Mouse (Mus musculus) telencephalon, adult 2 months (tissue): ENCODE measurements around the gene Dock9.

ENCODE experiments used
- DNase-seq: peaks from one replicate; pipeline ENCODE4 v3.0.0-alpha.2; 2011; ENCODE audit warnings: low read depth, low spot score

The Dock9 gene

GRCm38 (mm10) chr14:121791935-121792334 is 5.7 kb downstream of the Dock9 start:
- no peak for DNase-seq

- no peak for DNase-seq
Observed at GRCm38 (mm10) chr14:121791112-121791511, 6.5 kb downstream of the Dock9 start.

GRCm38 (mm10) chr14:121789273-121789672 is 8.4 kb downstream of the Dock9 start:
- no peak for DNase-seq

GRCm38 (mm10) chr14:121788451-121788850 is 9.2 kb downstream of the Dock9 start:
- DNase-seq, result no peak

- DNase-seq, result no peak
Observed at GRCm38 (mm10) chr14:121787430-121787829, 10.2 kb downstream of the Dock9 start.

- no peak for DNase-seq
Observed at GRCm38 (mm10) chr14:121786900-121787299, 10.7 kb downstream of the Dock9 start.

- DNase-seq, result no peak
Observed at GRCm38 (mm10) chr14:121785394-121785793, 12.2 kb downstream of the Dock9 start.

GRCm38 (mm10) chr14:121780942-121781531 is 16.6 kb downstream of the Dock9 start:
- DNase-seq, result no peak

GRCm38 (mm10) chr14:121780144-121780913 is 17.3 kb downstream of the Dock9 start:
- no peak for DNase-seq

GRCm38 (mm10) chr14:121779620-121780019 is 18.0 kb downstream of the Dock9 start:
- no peak for DNase-seq

- no peak for DNase-seq
Observed at GRCm38 (mm10) chr14:121777279-121777831, 20.3 kb downstream of the Dock9 start.

GRCm38 (mm10) chr14:121776749-121777148 is 20.9 kb downstream of the Dock9 start:
- no peak for DNase-seq

- DNase-seq, result no peak
Observed at GRCm38 (mm10) chr14:121762021-121762452, 35.6 kb downstream of the Dock9 start.

- no peak for DNase-seq
Observed at GRCm38 (mm10) chr14:121760403-121760802, 37.2 kb downstream of the Dock9 start.

GRCm38 (mm10) chr14:121754110-121754509 is 43.5 kb downstream of the Dock9 start:
- no peak for DNase-seq

GRCm38 (mm10) chr14:121752686-121753426 is 44.8 kb downstream of the Dock9 start:
- no peak for DNase-seq

- no peak for DNase-seq
Observed at GRCm38 (mm10) chr14:121749606-121750005, 48.0 kb downstream of the Dock9 start.

GRCm38 (mm10) chr14:121749084-121749483 is 48.6 kb downstream of the Dock9 start:
- no peak for DNase-seq

GRCm38 (mm10) chr14:121747360-121747759 is 50.3 kb downstream of the Dock9 start:
- DNase-seq, result no peak

- DNase-seq, result no peak
Observed at GRCm38 (mm10) chr14:121743787-121744417, 53.7 kb downstream of the Dock9 start.
